Mouse (Mus musculus) layer of hippocampus, postnatal 14 days (tissue): ENCODE results near the gene Hoxa6. TPM values are rescaled to one million over a fixed set of nuclear protein-coding genes. Genes with fewer than 3 reads are reported as not detected.

Source experiments
- DNase-seq, 2 experiments: peaks; one replicate each; pipeline ENCODE4 v3.0.0; 2021 to 2022; ENCODE audit warnings: low spot score in 2 of 2, mixed read lengths in 1 of 2
- total RNA-seq, 2 experiments: library from RNA; stranded (reverse); gene quantifications; 2 replicates each; pipeline ENCODE4 v1.2.3; 2021

Hoxa6 gene
- total RNA-seq, 2 experiments from 2014 or later = not detected

DNA sequence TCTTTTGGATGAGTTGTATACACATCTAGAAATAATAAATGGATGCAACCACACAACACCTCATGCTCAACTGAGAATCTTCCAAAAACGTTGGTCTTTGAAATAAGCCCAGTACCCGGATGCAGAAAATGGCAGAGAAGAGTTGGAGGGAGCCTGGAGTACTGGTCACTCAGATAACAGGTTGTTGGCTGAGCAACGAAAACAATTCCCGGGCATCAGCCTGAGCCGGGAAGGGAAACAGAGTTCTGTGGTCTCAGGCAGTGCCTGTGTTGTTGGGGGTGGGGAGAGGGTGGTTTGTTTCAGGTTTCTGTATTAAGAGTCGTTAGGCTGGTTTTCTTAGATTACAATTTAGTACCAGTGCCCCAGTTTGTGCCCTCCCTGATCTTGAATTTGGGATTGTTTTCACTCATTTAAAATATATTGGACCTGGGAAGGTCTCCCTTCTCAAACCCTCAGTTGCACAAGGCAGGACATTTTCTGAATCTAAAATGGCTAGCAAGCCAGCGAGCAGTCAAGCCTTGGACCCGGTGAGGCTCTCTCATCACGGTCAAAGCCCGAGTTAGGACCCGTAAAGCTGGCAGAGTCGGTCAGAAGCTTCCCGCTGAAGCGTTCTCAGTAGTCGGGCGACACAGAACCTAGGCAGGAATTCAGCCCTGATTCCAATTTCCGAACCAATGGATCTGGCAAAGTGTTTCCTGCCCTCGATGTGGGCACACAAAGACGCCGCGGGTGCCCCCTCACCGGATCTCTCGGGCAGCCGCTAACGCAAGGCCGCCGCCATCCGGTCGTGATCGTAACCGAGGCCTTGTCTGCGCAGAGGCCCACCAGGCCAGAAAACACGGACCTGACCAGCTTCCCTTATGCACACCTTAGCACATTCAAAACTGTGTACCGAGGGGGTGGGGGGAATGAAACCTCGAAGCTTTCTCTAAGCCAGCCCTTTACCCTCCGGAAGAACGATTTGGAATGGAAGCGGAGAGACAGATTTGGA is 20.2 kb upstream of the Hoxa6 start:
- no peak for DNase-seq

- no peak for DNase-seq
These were observed 19.1 kb upstream of the Hoxa6 start for GRCm38 (mm10) chr6:52227470-52228222.

DNA sequence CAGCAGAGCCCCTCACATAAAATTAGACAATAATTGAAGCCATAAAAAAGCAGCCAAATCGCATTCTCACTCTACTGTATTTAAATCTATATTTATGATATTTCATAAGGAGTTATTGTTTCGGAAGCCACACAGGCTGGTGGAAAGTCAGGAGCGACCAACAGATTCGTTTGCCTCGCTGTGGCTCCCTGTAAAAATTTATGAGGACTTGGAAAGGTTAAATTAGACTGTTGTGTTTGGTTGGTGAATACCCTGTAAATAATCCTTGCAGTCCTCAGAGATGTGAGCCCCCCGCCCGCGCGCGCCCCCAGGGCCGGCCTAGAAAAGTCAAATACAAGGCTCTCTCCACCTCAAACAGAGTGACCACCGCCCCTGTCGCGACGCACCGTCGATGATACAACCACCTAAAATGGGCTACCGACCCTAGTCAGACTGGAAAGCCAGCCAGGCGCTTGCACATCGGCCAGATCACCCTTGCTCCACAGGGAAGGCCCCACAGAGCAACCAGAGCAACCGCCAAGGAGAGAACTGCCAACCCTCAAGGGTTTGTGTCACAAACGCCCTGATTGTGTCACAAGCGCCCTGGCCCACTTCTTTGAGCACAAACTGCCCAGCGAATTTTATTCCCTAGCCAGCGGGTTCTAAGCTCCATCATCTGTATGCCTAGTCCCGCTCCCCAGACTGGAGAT is 18.2 kb upstream of the Hoxa6 start:
- DNase-seq = no peak

GRCm38 (mm10) chr6:52225612-52226568 is 17.4 kb upstream of the Hoxa6 start:
- no peak for DNase-seq

- DNase-seq = no peak
These were observed 16.5 kb upstream of the Hoxa6 start for GRCm38 (mm10) chr6:52224895-52225611.

- no peak for DNase-seq
These were observed 15.6 kb upstream of the Hoxa6 start for GRCm38 (mm10) chr6:52223939-52224760.

GRCm38 (mm10) chr6:52222729-52223128 is 14.2 kb upstream of the Hoxa6 start:
- no peak for DNase-seq

DNA sequence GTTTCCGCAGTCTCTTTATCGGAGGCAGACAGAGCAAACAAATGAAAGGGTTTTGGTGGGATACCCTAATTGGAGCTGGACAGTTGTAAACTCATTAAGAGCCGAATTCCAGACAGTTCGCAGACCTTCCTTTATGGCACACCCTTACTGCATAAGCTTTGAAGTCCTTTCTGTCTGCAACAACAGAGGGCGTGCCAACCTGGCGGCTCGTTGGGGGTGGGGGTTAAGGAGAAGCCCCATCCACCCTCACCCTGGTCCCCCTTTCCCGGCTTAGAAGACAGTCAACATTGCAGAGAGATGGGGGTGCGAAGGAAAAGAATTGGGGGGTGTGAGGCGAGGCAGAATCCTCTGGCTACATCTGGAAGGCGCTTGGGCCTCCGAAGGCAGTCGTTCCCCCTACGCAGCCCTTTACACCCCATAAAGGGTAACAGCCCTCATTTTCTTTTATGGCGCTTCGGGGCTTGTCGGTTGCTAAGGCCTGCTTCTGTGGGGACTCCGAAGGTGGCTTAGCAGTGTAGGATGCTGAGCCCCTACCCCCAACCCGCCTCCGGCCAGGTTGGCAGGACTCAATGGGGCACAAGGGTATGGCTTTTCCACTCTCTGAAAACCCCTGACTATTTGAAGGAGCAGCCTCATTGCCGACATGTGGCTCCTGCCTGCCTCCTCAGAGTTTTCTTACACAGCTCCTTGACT is 13.6 kb upstream of the Hoxa6 start:
- DNase-seq = no peak

DNA sequence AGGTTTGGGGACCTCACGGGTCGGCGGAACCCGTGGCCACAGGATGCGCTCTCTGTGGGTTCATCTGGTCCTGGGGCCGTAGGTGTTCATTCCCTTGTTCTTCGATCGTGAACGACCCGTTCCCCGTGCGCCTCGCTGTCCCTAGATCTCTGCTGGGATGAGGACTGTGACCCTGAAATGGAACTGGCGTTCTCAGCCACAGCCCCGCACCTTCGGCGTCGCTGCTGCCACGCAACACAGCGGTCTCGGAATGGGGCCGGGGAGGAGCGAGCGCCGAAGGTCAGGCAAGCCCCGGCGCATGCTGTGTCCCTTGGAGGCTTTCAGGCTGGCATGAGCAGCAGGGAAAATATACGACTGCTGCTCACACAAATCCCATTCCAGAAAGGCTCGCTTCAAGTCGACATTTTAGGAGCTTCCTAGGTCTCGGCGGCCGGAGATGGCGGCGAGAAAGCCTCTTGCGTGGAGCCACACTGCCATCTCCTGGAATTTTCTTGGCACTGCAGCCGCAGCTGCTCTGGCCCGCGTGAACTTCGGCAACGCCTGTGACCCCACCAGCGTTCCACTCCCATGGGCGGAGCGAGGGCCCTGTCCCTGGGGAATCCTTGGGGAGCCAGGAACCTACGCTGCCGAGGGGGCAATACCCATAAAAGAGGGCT is 12.9 kb upstream of the Hoxa6 start, which contains the start of gene Hoxa7:
Hoxa7 (minus strand) TSS at position 518 of the 656 bp plus-strand sequence.
- peak; percentile 76 to 84 for DNase-seq

GRCm38 (mm10) chr6:52220865-52221310 is 12.4 kb upstream of the Hoxa6 start:
- DNase-seq = no peak

- DNase-seq = no peak
These were observed 11.7 kb upstream of the Hoxa6 start for GRCm38 (mm10) chr6:52220003-52220864.

- no peak for DNase-seq
These were observed 10.9 kb upstream of the Hoxa6 start for GRCm38 (mm10) chr6:52219234-52219942.

GRCm38 (mm10) chr6:52218643-52219215 is 10.2 kb upstream of the Hoxa6 start:
- DNase-seq = no peak

DNA sequence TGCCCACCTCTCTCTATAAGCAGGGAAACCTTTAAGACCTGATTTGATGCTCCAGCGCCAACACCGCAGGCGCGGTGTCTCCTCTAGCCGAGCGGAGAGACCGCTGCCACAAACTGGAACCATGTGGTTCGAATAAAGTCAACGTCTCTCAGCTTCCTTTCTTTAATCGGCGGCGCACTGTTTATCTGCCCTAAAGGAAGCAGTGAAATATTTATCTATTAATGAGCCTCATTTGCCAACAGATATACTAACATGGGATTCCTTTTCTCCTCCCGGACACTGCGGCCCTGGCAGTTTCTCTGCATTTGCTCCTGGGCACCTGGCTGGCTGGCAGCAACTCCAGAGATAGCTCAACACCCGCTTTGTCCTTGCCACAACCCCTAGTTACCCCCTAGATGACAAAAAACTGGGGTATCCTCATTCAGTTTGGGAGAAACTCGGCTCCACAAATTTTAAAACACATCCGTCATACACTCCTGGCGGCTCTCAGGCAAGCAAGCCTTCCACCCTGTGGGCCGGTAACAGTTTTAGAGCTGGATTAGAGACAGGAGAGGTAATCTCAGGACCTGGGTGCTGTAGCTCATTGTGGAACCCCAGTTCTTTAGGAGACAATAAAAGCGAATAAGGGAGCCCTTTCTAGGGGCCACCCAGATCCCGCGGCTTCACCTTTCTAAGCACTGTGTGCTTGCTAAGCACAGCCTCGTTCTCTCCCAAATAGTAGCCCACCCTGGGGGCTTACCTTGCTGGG is 9.5 kb upstream of the Hoxa6 start:
- DNase-seq = no peak

- DNase-seq = no peak
These were observed 8.9 kb upstream of the Hoxa6 start for GRCm38 (mm10) chr6:52217459-52217768.
